ENCODE assay signal across 28 mouse cellular contexts in the genomic region with DNA sequence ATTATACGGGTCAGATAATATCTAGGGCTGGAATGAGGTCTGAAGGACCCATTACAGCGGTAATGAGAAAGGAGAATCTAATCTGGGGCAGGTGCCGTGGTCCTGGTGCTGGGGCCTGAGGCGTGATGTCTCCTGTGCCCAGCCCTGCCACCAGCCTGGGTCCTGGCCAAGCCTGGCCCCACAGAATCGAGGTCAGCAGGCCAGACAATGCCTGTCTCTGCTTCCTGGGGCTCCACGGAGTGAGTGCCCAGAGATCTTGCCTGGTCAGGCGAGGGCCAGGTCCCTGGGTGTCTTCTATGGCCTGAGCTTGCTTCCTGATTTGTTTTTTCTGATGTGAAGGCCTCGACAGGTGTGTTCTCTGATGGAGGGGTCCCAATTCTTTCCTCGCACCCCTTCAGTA. TPM values are rescaled to one million over a fixed set of nuclear protein-coding genes. Genes with fewer than 3 reads are reported as not detected.
A peak's percentile ranks its signal among the peaks of the same experiment; 100 is the strongest.
DNase-seq lines count a peak whose midpoint lies in the region; ATAC-seq and TF ChIP-seq lines count a peak whose summit lies in the region.
"Had no signal": no experiment of that assay in that cellular context is flagged by ENCODE, and none has a peak within 500 bp of the region (broad histone marks: within the 10 kb centered on the region; RNA-seq: fewer than 3 reads in every experiment).

No protein-coding gene starts in this region.

- peaks cover 12% of the 10 kb centered on the region for H3K4me1 ChIP-seq in forebrain, embryonic 12.5 days
- H3K4me1 ChIP-seq in forebrain, embryonic 13.5 days, result peaks cover 5% of the 10 kb centered on the region
- peaks cover 4% of the 10 kb centered on the region; the same call in 1 of the 2 replicates for H3K4me1 ChIP-seq in midbrain, postnatal 0 days (ENCODE audit: insufficient read depth, low read length)
- H3K4me1 ChIP-seq in midbrain, embryonic 11.5 days (ENCODE audit: control insufficient read depth, insufficient read depth, low read length), result peaks cover 4% of the 10 kb centered on the region

- WGBS in forebrain, embryonic 12.5 days, result 47% methylated on average over 9 of the region's 9 CpGs
- 44% methylated on average over 9 of the region's 9 CpGs for WGBS in forebrain, embryonic 13.5 days
- 51% methylated on average over 9 of the region's 9 CpGs for WGBS in midbrain, postnatal 0 days
- 51% methylated on average over 9 of the region's 9 CpGs for WGBS in midbrain, embryonic 11.5 days

- no peaks in the 10 kb centered on the region for H3K9me3 ChIP-seq in forebrain, embryonic 12.5 days
- H3K9me3 ChIP-seq in forebrain, embryonic 13.5 days (replicated peaks), result no peaks in the 10 kb centered on the region
- no peaks in the 10 kb centered on the region for H3K9me3 ChIP-seq in midbrain, postnatal 0 days (ENCODE audit: low read length)
- H3K9me3 ChIP-seq in midbrain, embryonic 11.5 days (ENCODE audit: control insufficient read depth, low read length), result no peaks in the 10 kb centered on the region
- H3K9me3 ChIP-seq: embryonic facial prominence, embryonic 15.5 days; limb, embryonic 12.5 days; midbrain, embryonic 15.5 days had no signal

- peaks cover 80% of the 10 kb centered on the region for H3K27me3 ChIP-seq in forebrain, embryonic 12.5 days
- H3K27me3 ChIP-seq in forebrain, embryonic 13.5 days, result peaks cover 82% of the 10 kb centered on the region
- H3K27me3 ChIP-seq in midbrain, postnatal 0 days (ENCODE audit: insufficient read depth, low read length), result peaks cover 43% of the 10 kb centered on the region
- peaks cover 26% of the 10 kb centered on the region for H3K27me3 ChIP-seq in midbrain, embryonic 11.5 days (ENCODE audit: control insufficient read depth, insufficient read depth, low read length)

- TF ChIP-seq CTCF in midbrain, postnatal 0 days (IDR thresholded peaks at IDR 0.05), result no peak

- H3K9ac ChIP-seq in forebrain, embryonic 12.5 days, result no peak overlapping the region
- no peak overlapping the region for H3K9ac ChIP-seq in forebrain, embryonic 13.5 days
- H3K9ac ChIP-seq in midbrain, postnatal 0 days (replicated peaks; ENCODE audit: low read length, poor library complexity, severe bottlenecking), result no peak overlapping the region
- no peak overlapping the region for H3K9ac ChIP-seq in midbrain, embryonic 11.5 days (ENCODE audit: low read length)
- H3K9ac ChIP-seq: embryonic facial prominence, embryonic 15.5 days; limb, embryonic 12.5 days had no signal

- ATAC-seq in cerebellum, adult (ENCODE audit: insufficient number of reproducible peaks, low FRiP score, low TSS enrichment), result 0 out of 2 replicates have a peak, but pooled peaks have one; percentile 54
- 0 out of 2 replicates have a peak, but pooled peaks have one; percentile 17 for ATAC-seq in forebrain, embryonic 12.5 days (ENCODE audit: low FRiP score)
- ATAC-seq in forebrain, embryonic 13.5 days, result no peak
- no peak for ATAC-seq in midbrain, postnatal 0 days (ENCODE audit: low FRiP score)
- ATAC-seq in midbrain, embryonic 11.5 days (ENCODE audit: low FRiP score), result no peak
- ATAC-seq: intestine, postnatal 0 days had no signal

- DNase-seq in cerebellum, adult 11-12 months, result no peak
- DNase-seq in midbrain, postnatal 0 days (ENCODE audit: low spot score), result no peak
- DNase-seq in midbrain, embryonic 11.5 days (ENCODE audit: low spot score, missing footprints), result no peak
- DNase-seq in layer of hippocampus, postnatal 10 days (ENCODE audit: low spot score in 2 of 2), result no peak
- DNase-seq in urinary bladder, postnatal 36 days (ENCODE audit: low spot score in 2 of 2), result no peak
- DNase-seq: adrenal gland, postnatal 25 days; gastrocnemius, postnatal 14 days; heart, adult 11 months; lung, adult 18-20 months; lung, postnatal 14 days; thymus, adult 18-20 months; thymus, postnatal 36 days had no signal

- H3K27ac ChIP-seq in forebrain, embryonic 12.5 days, result no peak overlapping the region
- no peak overlapping the region for H3K27ac ChIP-seq in forebrain, embryonic 13.5 days
- no peak overlapping the region for H3K27ac ChIP-seq in midbrain, postnatal 0 days (ENCODE audit: low read depth, low read length)
- H3K27ac ChIP-seq in midbrain, embryonic 11.5 days (ENCODE audit: low read depth, low read length), result no peak overlapping the region
- H3K27ac ChIP-seq: embryonic facial prominence, embryonic 15.5 days; layer of hippocampus, adult 2 months; limb, embryonic 12.5 days; midbrain, embryonic 15.5 days had no signal

- H3K4me3 ChIP-seq in forebrain, embryonic 12.5 days (replicated peaks), result no peak overlapping the region
- no peak overlapping the region for H3K4me3 ChIP-seq in forebrain, embryonic 13.5 days
- H3K4me3 ChIP-seq in midbrain, postnatal 0 days (ENCODE audit: low read depth, low read length), result no peak overlapping the region
- H3K4me3 ChIP-seq in midbrain, embryonic 11.5 days (ENCODE audit: low read depth, low read length), result no peak overlapping the region

- H3K36me3 ChIP-seq in forebrain, embryonic 12.5 days (replicated peaks), result no peaks in the 10 kb centered on the region
- H3K36me3 ChIP-seq in forebrain, embryonic 13.5 days (ENCODE audit: poor library complexity, severe bottlenecking), result no peaks in the 10 kb centered on the region
- no peaks in the 10 kb centered on the region for H3K36me3 ChIP-seq in midbrain, postnatal 0 days (ENCODE audit: insufficient read depth, low read length)
- H3K36me3 ChIP-seq in midbrain, embryonic 11.5 days (ENCODE audit: control insufficient read depth, insufficient read depth, low read length), result no peaks in the 10 kb centered on the region
- H3K36me3 ChIP-seq: embryonic facial prominence, embryonic 15.5 days; limb, embryonic 12.5 days; midbrain, embryonic 15.5 days had no signal

- no peak overlapping the region for H3K4me2 ChIP-seq in forebrain, embryonic 12.5 days
- no peak overlapping the region for H3K4me2 ChIP-seq in forebrain, embryonic 13.5 days
- peak overlapping the region; percentile 88; the same call in 1 of the 2 replicates for H3K4me2 ChIP-seq in midbrain, postnatal 0 days (ENCODE audit: low read depth, low read length, poor library complexity, severe bottlenecking)
- no peak overlapping the region for H3K4me2 ChIP-seq in midbrain, embryonic 11.5 days

RNA-seq across cellular contexts. Expression of gene Nkx1-1, which starts 10.0 kb away (rescaled TPM):
- not detected in 2 replicates for polyA plus RNA-seq in forebrain, embryonic 12.5 days (2016; fragmentation: Nextera tagmentation; extraction: Ambion mirVana)
- not detected in 2 replicates for polyA plus RNA-seq in forebrain, embryonic 13.5 days (2015; fragmentation: Nextera tagmentation; extraction: Ambion mirVana)
- total RNA-seq in midbrain, postnatal 0 days (2014; rRNA removed), result 0.60 and 1.0 TPM in 2 replicates
- 0.18 TPM in 1 of 2 replicates, not detected in the other for polyA plus RNA-seq in midbrain, postnatal 0 days (2015; fragmentation: Nextera tagmentation; extraction: Ambion mirVana)
- polyA plus RNA-seq in midbrain, embryonic 11.5 days (2014; fragmentation: Nextera tagmentation; extraction: Ambion mirVana), result 0.40 and 0.48 TPM in 2 replicates
- not detected for total RNA-seq in layer of hippocampus, postnatal 10 days (2021)
- total RNA-seq: adrenal gland, postnatal 25 days; gastrocnemius, postnatal 14 days; layer of hippocampus, adult 2 months; left cerebral cortex, postnatal 14 days; megakaryocyte, adult 5-6 weeks had no signal
- polyA plus RNA-seq: embryonic facial prominence, embryonic 15.5 days; forebrain, embryonic 16.5 days; heart, embryonic 11.5 days; heart, postnatal 0 days; intestine, postnatal 0 days; kidney, embryonic 14.5 days; limb, embryonic 12.5 days; midbrain, embryonic 15.5 days; small intestine, adult 2 months; stomach, embryonic 16.5 days had no signal

Comparison
In these comparisons a context has a peak if more than half of its experiments do, and no peak if none do; other contexts are left out.
1. ATAC-seq: peak in cerebellum, adult (single experiment) and forebrain, embryonic 12.5 days (single experiment); none in forebrain, embryonic 13.5 days (single experiment), midbrain, postnatal 0 days (single experiment) and midbrain, embryonic 11.5 days (single experiment).